Mouse (Mus musculus) forebrain, embryonic 15.5 days (tissue): ENCODE measurements around the gene Fkbp10. TPM values are rescaled to one million over a fixed set of nuclear protein-coding genes. Genes with fewer than 3 reads are reported as not detected.

Experiments
- ATAC-seq: fragments of 200-750 bp; cut with Nextera tagmentation; replicated peaks from 2 replicates; pipeline ENCODE4 v1.8.0; 2017; ENCODE audit warnings: mild to moderate bottlenecking, moderate TSS enrichment, moderate library complexity
- H3K27ac ChIP-seq: fragments of 300-500 bp; sonication (generic); replicated peaks from 2 replicates; pipeline ENCODE4 v1.5.1; 2015; ENCODE audit warnings: mild to moderate bottlenecking, inconsistent platforms
- H3K27me3 ChIP-seq: fragments of 300-500 bp; sonication (generic); 2 replicates; pipeline ENCODE4 v1.6.1; 2015; ENCODE audit warnings: inconsistent platforms
- H3K36me3 ChIP-seq: fragments of 300-500 bp; sonication (generic); 2 replicates; pipeline ENCODE4 v1.6.1; 2015; ENCODE audit warnings: mild to moderate bottlenecking, inconsistent platforms
- H3K4me1 ChIP-seq: fragments of 300-500 bp; sonication (generic); 2 replicates; pipeline ENCODE4 v1.6.1; 2015; ENCODE audit warnings: inconsistent platforms
- H3K4me2 ChIP-seq: fragments of 300-500 bp; sonication (generic); replicated peaks from 2 replicates; pipeline ENCODE4 v1.6.1; 2015; ENCODE audit warnings: mild to moderate bottlenecking, inconsistent platforms
- H3K4me3 ChIP-seq: fragments of 300-500 bp; sonication (generic); 2 replicates; pipeline ENCODE4 v1.5.1; 2015; ENCODE audit warnings: mild to moderate bottlenecking, inconsistent platforms
- H3K9ac ChIP-seq: fragments of 300-500 bp; sonication (generic); replicated peaks from 2 replicates; pipeline ENCODE4 v1.6.1; 2015; ENCODE audit warnings: mild to moderate bottlenecking, inconsistent platforms
- H3K9me3 ChIP-seq: fragments of 300-500 bp; sonication (generic); 2 replicates; pipeline ENCODE4 v1.6.1; 2016; ENCODE audit warnings: inconsistent platforms
- WGBS: fragments of 180-500 bp; shearing (Covaris S2); methylation state at CpG from one replicate; pipeline ENCODE4 v1.1.7; 2015; ENCODE audit warnings: mixed read lengths; 5-methylcytosine and 5-hydroxymethylcytosine counted together
- polyA plus RNA-seq: library from polyadenylated mRNA; unstranded; fragments of >200 nt; fragmentation: Nextera tagmentation; extraction: Ambion mirVana; gene quantifications from 2 replicates; pipeline ENCODE4 v1.2.1, GENCODE M21; 2015

Fkbp10 gene
- polyA plus RNA-seq, 1 experiment from 2014 or later: 17.3 TPM

- H3K27ac ChIP-seq: no peak overlapping the region
- peak overlapping the region; percentile 58 for H3K9ac ChIP-seq
- no peaks in the 10 kb centered on the region for H3K9me3 ChIP-seq
- H3K4me2 ChIP-seq: peak overlapping the region; percentile 66
- peak overlapping the region; percentile 71 for H3K4me3 ChIP-seq
- no peaks in the 10 kb centered on the region for H3K36me3 ChIP-seq
- ATAC-seq: no peak
- 30% methylated on average over 17 of the region's 17 CpGs for WGBS
- H3K27me3 ChIP-seq: peaks cover 16% of the 10 kb centered on the region; the same call in 1 of the 2 replicates
- H3K4me1 ChIP-seq: peaks cover 30% of the 10 kb centered on the region
Measured at GRCm38 (mm10) chr11:100395861-100396631, 19.5 kb upstream of the Fkbp10 start.

- H3K4me1 ChIP-seq: peaks cover 30% of the 10 kb centered on the region
- no peaks in the 10 kb centered on the region for H3K36me3 ChIP-seq
- H3K9me3 ChIP-seq: no peaks in the 10 kb centered on the region
- peak overlapping the region; percentile 64; the same call in 1 of the 2 replicates for H3K27ac ChIP-seq
- peak overlapping the region; percentile 58 for H3K9ac ChIP-seq
- peak overlapping the region; percentile 71 for H3K4me3 ChIP-seq
- peak overlapping the region; percentile 66 for H3K4me2 ChIP-seq
- 2% methylated on average over 42 of the region's 42 CpGs for WGBS
- H3K27me3 ChIP-seq: peaks cover 16% of the 10 kb centered on the region; the same call in 1 of the 2 replicates
- ATAC-seq: peak; percentile 49
Measured at GRCm38 (mm10) chr11:100396886-100397599, 18.5 kb upstream of the Fkbp10 start.

- 1% methylated on average over 37 of the region's 37 CpGs for WGBS
- H3K9me3 ChIP-seq: no peaks in the 10 kb centered on the region
- peaks cover 33% of the 10 kb centered on the region for H3K4me1 ChIP-seq
- H3K27me3 ChIP-seq: peaks cover 16% of the 10 kb centered on the region; the same call in 1 of the 2 replicates
- H3K36me3 ChIP-seq: no peaks in the 10 kb centered on the region
- peak within 1 kb of the TSS; percentile 66 for H3K4me2 ChIP-seq
- H3K9ac ChIP-seq: peak within 1 kb of the TSS; percentile 58
- peak; percentile 99 for ATAC-seq
- H3K4me3 ChIP-seq: peak within 1 kb of the TSS; percentile 71
- peak within 1 kb of the TSS; percentile 64; the same call in 1 of the 2 replicates for H3K27ac ChIP-seq
Measured at GRCm38 (mm10) chr11:100397600-100398389, 17.7 kb upstream of the Fkbp10 start, which contains the start of gene Jup. Gene Jup (minus strand): TSS chr11:100397763.

- H3K9ac ChIP-seq: no peak overlapping the region
- no peak overlapping the region for H3K27ac ChIP-seq
- H3K9me3 ChIP-seq: no peaks in the 10 kb centered on the region
- no peak overlapping the region for H3K4me3 ChIP-seq
- peaks cover 16% of the 10 kb centered on the region; the same call in 1 of the 2 replicates for H3K27me3 ChIP-seq
- WGBS: 94% methylated on average over 7 of the region's 7 CpGs
- H3K4me2 ChIP-seq: peak overlapping the region; percentile 66; the same call in 1 of the 2 replicates
- H3K4me1 ChIP-seq: peaks cover 33% of the 10 kb centered on the region
- ATAC-seq: no peak
- no peaks in the 10 kb centered on the region for H3K36me3 ChIP-seq
Measured at GRCm38 (mm10) chr11:100398517-100398916, 17.0 kb upstream of the Fkbp10 start.

- no peak overlapping the region for H3K27ac ChIP-seq
- H3K4me3 ChIP-seq: no peak overlapping the region
- H3K27me3 ChIP-seq: peaks cover 16% of the 10 kb centered on the region; the same call in 1 of the 2 replicates
- H3K9me3 ChIP-seq: no peaks in the 10 kb centered on the region
- WGBS: 77% methylated on average over 9 of the region's 9 CpGs
- no peaks in the 10 kb centered on the region for H3K36me3 ChIP-seq
- ATAC-seq: no peak
- no peak overlapping the region for H3K4me2 ChIP-seq
- H3K4me1 ChIP-seq: peaks cover 33% of the 10 kb centered on the region
- no peak overlapping the region for H3K9ac ChIP-seq
Measured at GRCm38 (mm10) chr11:100399320-100399719, 16.2 kb upstream of the Fkbp10 start.

- Histone ChIP-seq H3K9me3 (no peaks in the 10 kb centered on the region), H3K4me3 (no peak overlapping the region), H3K4me1 (peaks cover 30% of the 10 kb centered on the region), H3K36me3 (no peaks in the 10 kb centered on the region), H3K9ac (no peak overlapping the region), H3K27me3 (peaks cover 13% of the 10 kb centered on the region; the same call in 1 of the 2 replicates), H3K27ac (no peak overlapping the region), H3K4me2 (no peak overlapping the region)
- 73% methylated on average over 12 of the region's 12 CpGs for WGBS
- no peak for ATAC-seq
Measured at GRCm38 (mm10) chr11:100399727-100400538, 15.6 kb upstream of the Fkbp10 start.

GRCm38 (mm10) chr11:100400842-100401241, 14.7 kb upstream of the Fkbp10 start:
- WGBS: 84% methylated on average over 6 of the region's 6 CpGs
- Histone ChIP-seq H3K36me3 (no peaks in the 10 kb centered on the region), H3K9me3 (no peaks in the 10 kb centered on the region), H3K4me3 (no peak overlapping the region), H3K4me2 (no peak overlapping the region), H3K9ac (no peak overlapping the region), H3K27me3 (peaks cover 7% of the 10 kb centered on the region; the same call in 1 of the 2 replicates), H3K27ac (no peak overlapping the region), H3K4me1 (peaks cover 21% of the 10 kb centered on the region)
- ATAC-seq: no peak

- Histone ChIP-seq H3K4me1 (peaks cover 7% of the 10 kb centered on the region), H3K36me3 (no peaks in the 10 kb centered on the region), H3K9ac (no peak overlapping the region), H3K4me3 (no peak overlapping the region), H3K4me2 (no peak overlapping the region), H3K27ac (no peak overlapping the region), H3K27me3 (no peaks in the 10 kb centered on the region), H3K9me3 (no peaks in the 10 kb centered on the region)
- WGBS: 51% methylated on average over 6 of the region's 6 CpGs
- ATAC-seq: no peak
Measured at GRCm38 (mm10) chr11:100402240-100402639, 13.3 kb upstream of the Fkbp10 start.

- Histone ChIP-seq H3K27me3 (no peaks in the 10 kb centered on the region), H3K36me3 (no peaks in the 10 kb centered on the region), H3K9ac (no peak overlapping the region), H3K9me3 (no peaks in the 10 kb centered on the region), H3K4me3 (no peak overlapping the region), H3K4me1 (peaks cover 5% of the 10 kb centered on the region; the same call in 1 of the 2 replicates), H3K4me2 (no peak overlapping the region), H3K27ac (no peak overlapping the region)
- WGBS: 60% methylated on average over 2 of the region's 2 CpGs
- no peak for ATAC-seq
Measured at GRCm38 (mm10) chr11:100402682-100403081, 12.8 kb upstream of the Fkbp10 start.

- ATAC-seq: no peak
- no peak overlapping the region for H3K9ac ChIP-seq
Measured at GRCm38 (mm10) chr11:100403445-100404134, 11.9 kb upstream of the Fkbp10 start.

More at GRCm38 (mm10) chr11:100403445-100404134, 11.9 kb upstream of the Fkbp10 start:
- no peak overlapping the region for H3K4me2 ChIP-seq
- H3K27me3 ChIP-seq: no peaks in the 10 kb centered on the region
- WGBS: 76% methylated on average over 10 of the region's 10 CpGs
- H3K4me1 ChIP-seq: 0 out of 2 replicates have a peak, but pooled peaks cover 3% of the 10 kb centered on the region
- no peaks in the 10 kb centered on the region for H3K9me3 ChIP-seq
- no peak overlapping the region for H3K4me3 ChIP-seq
- no peak overlapping the region for H3K27ac ChIP-seq
- H3K36me3 ChIP-seq: no peaks in the 10 kb centered on the region
